Mouse (Mus musculus) gastrocnemius, postnatal 4 days (tissue): ENCODE measurements around the gene Atp5g3. TPM values are rescaled to one million over a fixed set of nuclear protein-coding genes. Genes with fewer than 3 reads are reported as not detected.
"Not testable (repeated sequence)": the region's sequence is repeated elsewhere in the genome, so short reads cannot be mapped to it uniquely, and the experiment has no call there.

Experiments used
- DNase-seq, 2 experiments: peaks; one replicate each; pipeline ENCODE4 v3.0.0; 2021 to 2022; ENCODE audit warnings: low spot score in 2 of 2, mixed read lengths in 2 of 2
- total RNA-seq, 2 experiments: library from RNA; stranded (reverse); gene quantifications; 2 replicates each; pipeline ENCODE4 v1.2.3; 2021

Atp5g3 gene
- total RNA-seq, 2 experiments from 2014 or later, result 1,365 to 1,414 TPM

GRCm38 (mm10) chr2:73901169-73901568 lies 10.0 kb downstream of the Atp5g3 start:
- no peak for DNase-seq

- no peak for DNase-seq
Measured at GRCm38 (mm10) chr2:73900364-73900763, 10.8 kb downstream of the Atp5g3 start.

DNA sequence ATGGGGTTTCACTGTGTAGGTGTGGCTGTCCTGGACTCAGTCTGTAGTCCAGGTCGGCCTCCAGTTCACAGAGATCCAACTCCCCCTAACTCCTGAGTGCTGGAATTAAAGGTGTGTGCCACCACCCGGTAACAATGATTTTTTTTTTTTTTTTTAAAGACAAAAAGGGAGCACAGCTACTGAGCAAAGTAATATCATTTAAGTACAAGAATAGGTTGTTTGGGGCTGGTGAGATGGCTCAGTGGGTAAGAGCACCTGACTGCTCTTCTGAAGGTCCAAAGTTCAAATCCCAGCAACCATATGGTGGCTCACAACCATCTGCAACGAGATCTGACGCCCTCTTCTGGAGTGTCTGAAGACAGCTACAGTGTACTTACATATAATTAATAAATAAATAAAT lies 14.2 kb downstream of the Atp5g3 start:
- not testable (repeated sequence) for DNase-seq

GRCm38 (mm10) chr2:73893473-73894270 lies 17.5 kb downstream of the Atp5g3 start:
- no peak for DNase-seq

GRCm38 (mm10) chr2:73892464-73893296 lies 18.4 kb downstream of the Atp5g3 start, which contains the start of gene Atf2:
Atf2 (minus strand) TSS chr2:73892639.
- peak; percentile 93 to 99 for DNase-seq

- peak in 1 of 2 experiments; percentile 34 for DNase-seq
Measured at GRCm38 (mm10) chr2:73891701-73892463, 19.2 kb downstream of the Atp5g3 start.

- no peak for DNase-seq
Measured at GRCm38 (mm10) chr2:73885997-73886396, 25.1 kb downstream of the Atp5g3 start.

DNA sequence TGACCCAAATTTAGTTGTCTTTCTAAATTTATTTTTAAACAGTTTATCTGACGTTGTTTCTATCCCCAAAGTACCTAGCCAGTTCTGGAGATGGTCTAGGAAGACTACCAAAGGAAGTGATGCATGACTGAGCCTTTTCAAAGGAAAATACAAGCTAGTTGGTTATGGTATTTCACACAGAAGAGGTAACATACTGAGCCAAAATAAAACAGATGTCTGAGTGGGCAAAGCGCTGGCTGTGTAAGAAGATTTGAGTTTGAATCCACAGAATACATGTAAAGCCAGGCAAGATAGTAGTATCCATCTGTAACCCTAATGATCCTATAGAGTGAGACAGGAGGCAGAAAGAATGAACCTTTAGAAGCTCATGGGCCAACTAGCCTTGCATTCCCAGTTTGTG lies 33.2 kb downstream of the Atp5g3 start:
- DNase-seq, result no peak

DNA sequence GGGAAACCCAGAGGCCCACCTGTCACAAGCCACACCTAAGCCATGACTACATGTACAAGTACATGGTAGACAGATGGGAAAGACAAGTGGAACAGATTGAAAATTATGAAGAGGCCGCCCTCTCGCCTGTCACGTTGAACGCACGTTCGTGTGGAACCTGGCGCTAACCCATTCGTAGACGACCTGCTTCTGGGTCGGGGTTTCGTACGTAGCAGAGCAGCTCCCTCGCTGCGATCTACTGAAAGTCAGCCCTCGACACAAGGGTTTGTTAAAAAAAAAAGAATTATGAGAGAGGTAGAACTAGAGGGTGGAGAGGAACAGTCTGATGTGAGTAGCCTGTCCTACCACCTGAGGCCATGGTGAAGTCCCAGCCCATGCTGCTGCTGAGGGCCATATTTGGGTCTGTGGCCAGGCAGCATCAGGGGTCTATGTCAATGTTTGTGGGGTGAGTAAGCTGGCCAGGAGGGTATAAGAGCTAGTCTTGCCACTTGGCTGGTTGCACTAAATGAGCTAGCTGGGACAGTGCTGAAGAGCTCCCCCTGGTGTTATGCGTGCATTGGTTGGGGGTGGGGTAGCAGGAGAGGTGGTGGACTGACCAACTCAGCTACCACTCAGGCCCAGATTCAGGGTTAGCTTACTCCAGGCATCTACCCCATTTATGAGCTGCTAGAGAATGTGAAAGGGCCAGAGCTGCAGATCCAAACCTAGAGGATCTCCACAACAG lies 43.2 kb downstream of the Atp5g3 start:
- DNase-seq, result peak; percentile 12 to 23

DNA sequence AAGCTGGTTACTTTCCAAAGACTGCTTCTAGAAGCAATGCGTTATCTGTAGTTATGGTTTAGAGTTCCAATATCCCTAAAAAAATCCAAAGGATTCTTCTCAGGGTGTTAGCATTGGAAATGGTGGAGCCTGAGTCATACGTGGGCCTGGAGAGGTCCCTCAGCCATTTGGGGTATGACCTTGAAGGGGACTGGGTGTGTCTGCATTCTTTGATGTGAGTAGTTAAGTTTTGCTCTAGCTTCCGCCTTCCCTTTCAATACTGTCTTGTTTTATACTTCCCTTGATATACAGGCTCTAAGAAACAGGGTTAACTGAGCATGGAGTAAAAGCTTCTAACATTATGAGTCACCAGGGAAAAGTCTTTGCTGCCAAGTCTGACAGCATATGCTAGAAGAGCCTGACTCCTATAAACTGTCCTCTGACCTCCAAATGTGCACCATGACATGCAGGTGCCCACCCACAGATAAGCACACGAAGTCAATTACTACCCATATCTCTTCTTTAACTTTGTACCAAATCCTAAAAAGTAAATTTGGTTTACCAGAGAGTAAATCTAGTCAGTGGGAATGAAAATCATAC lies 51.0 kb downstream of the Atp5g3 start:
- DNase-seq, result no peak

Other genes with a start within 250 kb of the Atp5g3 start
- 10 to 100 TPM; 23.3 to 25.6 TPM for gene Chn1, start 136.0 kb downstream of the Atp5g3 start, total RNA-seq
- 10 to 100 TPM; 35.4 to 38.9 TPM for gene Atf2, start 18.7 kb downstream of the Atp5g3 start, total RNA-seq